23 mouse cellular contexts compared by ENCODE assay signal in genomic region chr19:20386296-20386695, GRCm38 (mm10). TPM values are rescaled to one million over a fixed set of nuclear protein-coding genes. Genes with fewer than 3 reads are reported as not detected.
A peak's percentile ranks its signal among the peaks of the same experiment; 100 is the strongest.
DNase-seq lines count a peak whose midpoint lies in the region; ATAC-seq lines count a peak whose summit lies in the region.
"Had no signal": no experiment of that assay in that cellular context is flagged by ENCODE, and none has a peak within 500 bp of the region (broad histone marks: within the 10 kb centered on the region; RNA-seq: fewer than 3 reads in every experiment).

No protein-coding gene starts in this region.

- no peak overlapping the region for H3K9ac ChIP-seq in embryonic facial prominence, embryonic 13.5 days
- no peak overlapping the region for H3K9ac ChIP-seq in embryonic facial prominence, embryonic 14.5 days (ENCODE audit: low read depth, low read length)
- H3K9ac ChIP-seq: midbrain, embryonic 12.5 days; neural tube, embryonic 12.5 days had no signal

- no peaks in the 10 kb centered on the region for H3K9me3 ChIP-seq in embryonic facial prominence, embryonic 13.5 days
- no peaks in the 10 kb centered on the region for H3K9me3 ChIP-seq in embryonic facial prominence, embryonic 10.5 days
- H3K9me3 ChIP-seq in embryonic facial prominence, embryonic 14.5 days (ENCODE audit: control insufficient read depth, low read length): no peaks in the 10 kb centered on the region
- H3K9me3 ChIP-seq: limb, embryonic 10.5 days; midbrain, embryonic 12.5 days; neural tube, embryonic 12.5 days had no signal

- WGBS in embryonic facial prominence, embryonic 13.5 days: 48% methylated on average over 2 of the region's 2 CpGs
- WGBS in embryonic facial prominence, embryonic 10.5 days: 88% methylated on average over 2 of the region's 2 CpGs
- WGBS in embryonic facial prominence, embryonic 14.5 days: 55% methylated on average over 2 of the region's 2 CpGs

- H3K27me3 ChIP-seq in embryonic facial prominence, embryonic 13.5 days: no peaks in the 10 kb centered on the region
- no peaks in the 10 kb centered on the region for H3K27me3 ChIP-seq in embryonic facial prominence, embryonic 10.5 days (replicated peaks; ENCODE audit: low read depth, poor library complexity, severe bottlenecking)
- H3K27me3 ChIP-seq in embryonic facial prominence, embryonic 14.5 days (replicated peaks; ENCODE audit: control insufficient read depth, insufficient read depth, low read length): no peaks in the 10 kb centered on the region
- H3K27me3 ChIP-seq: midbrain, embryonic 12.5 days; neural tube, embryonic 12.5 days had no signal

- peaks cover 22% of the 10 kb centered on the region for H3K4me1 ChIP-seq in embryonic facial prominence, embryonic 13.5 days
- no peaks in the 10 kb centered on the region; the same call in 1 of the 2 replicates for H3K4me1 ChIP-seq in embryonic facial prominence, embryonic 10.5 days
- peaks cover 9% of the 10 kb centered on the region; the same call in 1 of the 2 replicates for H3K4me1 ChIP-seq in embryonic facial prominence, embryonic 14.5 days (ENCODE audit: control insufficient read depth, insufficient read depth, low read length)
- H3K4me1 ChIP-seq: limb, embryonic 10.5 days; midbrain, embryonic 12.5 days; neural tube, embryonic 12.5 days had no signal

- H3K4me3 ChIP-seq in embryonic facial prominence, embryonic 13.5 days: no peak overlapping the region
- no peak overlapping the region for H3K4me3 ChIP-seq in embryonic facial prominence, embryonic 10.5 days
- no peak overlapping the region for H3K4me3 ChIP-seq in embryonic facial prominence, embryonic 14.5 days (ENCODE audit: low read depth, low read length)
- H3K4me3 ChIP-seq: left cerebral cortex, adult 2 months; limb, embryonic 10.5 days; midbrain, embryonic 12.5 days; neural tube, embryonic 12.5 days had no signal

- peaks cover 15% of the 10 kb centered on the region; the same call in 1 of the 2 replicates for H3K36me3 ChIP-seq in embryonic facial prominence, embryonic 13.5 days
- H3K36me3 ChIP-seq in embryonic facial prominence, embryonic 10.5 days (replicated peaks): no peaks in the 10 kb centered on the region
- peaks cover 19% of the 10 kb centered on the region; the same call in 1 of the 2 replicates for H3K36me3 ChIP-seq in embryonic facial prominence, embryonic 14.5 days (ENCODE audit: control insufficient read depth, insufficient read depth, low read length)
- H3K36me3 ChIP-seq: limb, embryonic 10.5 days; midbrain, embryonic 12.5 days; neural tube, embryonic 12.5 days had no signal

- peak overlapping the region; percentile 60 for H3K27ac ChIP-seq in embryonic facial prominence, embryonic 13.5 days
- no peak overlapping the region for H3K27ac ChIP-seq in embryonic facial prominence, embryonic 10.5 days (replicated peaks)
- peak overlapping the region; percentile 35; the same call in 1 of the 2 replicates for H3K27ac ChIP-seq in embryonic facial prominence, embryonic 14.5 days (replicated peaks; ENCODE audit: low read depth, low read length)
- H3K27ac ChIP-seq: hindbrain, postnatal 0 days; left cerebral cortex, adult 2 months; limb, embryonic 10.5 days; macrophage; midbrain, embryonic 12.5 days; neural tube, embryonic 12.5 days; stomach, postnatal 0 days had no signal

- peak overlapping the region; percentile 31; the same call in 1 of the 2 replicates for H3K4me2 ChIP-seq in embryonic facial prominence, embryonic 13.5 days
- H3K4me2 ChIP-seq in embryonic facial prominence, embryonic 14.5 days (ENCODE audit: low read depth, low read length): no peak overlapping the region
- H3K4me2 ChIP-seq: midbrain, embryonic 12.5 days; neural tube, embryonic 12.5 days had no signal

- no peak for ATAC-seq in embryonic facial prominence, embryonic 13.5 days (ENCODE audit: insufficient number of reproducible peaks, insufficient read depth, low FRiP score, low TSS enrichment, low read depth)
- peak; percentile 44; the same call in 1 of the 2 replicates for ATAC-seq in embryonic facial prominence, embryonic 14.5 days (ENCODE audit: low read depth)
- ATAC-seq in megakaryocyte progenitor cell, adult 5-6 weeks (replicated peaks; ENCODE audit: poor library complexity): peak; percentile 36; the same call in 1 of the 2 replicates
- ATAC-seq: hindbrain, postnatal 0 days had no signal

- DNase-seq in embryonic facial prominence, embryonic 10.5 days (ENCODE audit: low spot score): no peak
- DNase-seq in left cerebral cortex, adult 18-20 months (ENCODE audit: low spot score in 2 of 2): peak; percentile 2 to 15
- no peak for DNase-seq in left cerebral cortex, adult 9 months (ENCODE audit: low spot score in 2 of 2)
- DNase-seq in embryonic facial prominence, embryonic 14.5 days (ENCODE audit: low spot score): no peak
- DNase-seq in thymus, postnatal 4 days: no peak
- DNase-seq in cerebellum, postnatal 14 days: no peak
- DNase-seq: adrenal gland, adult 2 months; B cell, adult 2 months; cerebellum, adult 8-10 months; gastrocnemius, postnatal 10 days; kidney, adult 2 months; kidney, postnatal 14 days; lung, adult 2 months; right cerebral cortex, adult 18-20 months had no signal

RNA-seq across cellular contexts. Expression of gene Anxa1, which starts 4.4 kb away (rescaled TPM):
- polyA plus RNA-seq in embryonic facial prominence, embryonic 13.5 days (2015; fragmentation: Nextera tagmentation; extraction: Ambion mirVana): 170 and 203 TPM in 2 replicates
- polyA plus RNA-seq in embryonic facial prominence, embryonic 10.5 days (2016; fragmentation: Nextera tagmentation; extraction: Ambion mirVana): 0.92 and 4.3 TPM in 2 replicates
- total RNA-seq in left cerebral cortex, adult 18-20 months (2021): 1 to 10 TPM; 2.4 to 2.6 TPM
- 248 and 345 TPM in 2 replicates for polyA plus RNA-seq in embryonic facial prominence, embryonic 14.5 days (2014; fragmentation: Nextera tagmentation; extraction: Ambion mirVana)
- 489 and 586 TPM in 2 replicates for total RNA-seq in megakaryocyte progenitor cell, adult 5-6 weeks (2015)
- 581 and 634 TPM in 2 replicates for total RNA-seq in megakaryocyte progenitor cell, adult 5-6 weeks (2017)

Comparison
In these comparisons a context has a peak if more than half of its experiments do, and no peak if none do; other contexts are left out.
1. DNase-seq: peak in left cerebral cortex, adult 18-20 months (2 of 2); none in embryonic facial prominence, embryonic 10.5 days (single experiment), left cerebral cortex, adult 9 months (0 of 2), embryonic facial prominence, embryonic 14.5 days (single experiment), thymus, postnatal 4 days (single experiment) and cerebellum, postnatal 14 days (0 of 2).
2. RNA of gene Anxa1, which starts 4.4 kb away (polyA plus RNA-seq): 248 to 345 TPM in embryonic facial prominence, embryonic 14.5 days and 170 to 203 TPM in embryonic facial prominence, embryonic 13.5 days; 0.92 to 4.3 TPM in embryonic facial prominence, embryonic 10.5 days; every median in the first group is over 10 times any median in the second.